Mouse (Mus musculus): ENCODE measurements at regions not wholly inside any gene's neighbourhood (a gene's known extent, or its start where the extent isn't known, plus 50 kb on each side); places are given as distances from the start of the nearest gene placed in this dataset.

DNA sequence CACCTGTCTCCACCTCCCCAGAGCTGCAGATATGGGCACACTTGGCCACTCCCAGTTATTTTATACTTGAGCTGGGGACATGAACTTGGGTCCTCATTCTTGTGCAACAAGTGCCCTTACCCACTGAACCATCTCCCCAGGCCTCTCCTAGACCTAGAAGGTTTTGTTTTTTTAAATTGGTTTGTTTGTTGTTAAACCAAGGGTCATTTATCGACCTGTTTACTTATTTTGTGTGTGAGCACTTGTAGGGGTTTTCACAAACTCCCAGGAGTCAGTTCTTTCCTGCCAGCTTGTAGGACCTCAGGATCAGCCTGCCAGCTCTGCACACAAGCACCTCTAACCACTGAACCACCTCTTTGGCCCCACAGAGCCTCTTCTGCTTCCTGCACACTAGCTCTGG lies 140.8 kb downstream of the Tfap2c start:
- TF ChIP-seq POLR2A (IDR thresholded peaks at IDR 0.05; ENCODE audit: insufficient read length, low read depth): no peak
- no peak for TF ChIP-seq E2F4 (IDR thresholded peaks at IDR 0.05; ENCODE audit: insufficient read depth)
- TF ChIP-seq POLR2AphosphoS2 (IDR thresholded peaks at IDR 0.05; ENCODE audit: insufficient read length, low read depth): no peak
- TF ChIP-seq TCF12 (IDR thresholded peaks at IDR 0.05; ENCODE audit: insufficient read depth, poor library complexity, severe bottlenecking): no peak
- TF ChIP-seq CEBPB (IDR thresholded peaks at IDR 0.05; ENCODE audit: insufficient read depth, poor library complexity, severe bottlenecking): no peak
- TF ChIP-seq REST (IDR thresholded peaks at IDR 0.05; ENCODE audit: insufficient read depth, insufficient read length): no peak
- TF ChIP-seq USF1 (IDR thresholded peaks at IDR 0.05; ENCODE audit: low read depth): no peak
- TF ChIP-seq MAX (IDR thresholded peaks at IDR 0.05; ENCODE audit: low read depth): no peak
- TF ChIP-seq MYOD1 (IDR thresholded peaks at IDR 0.05; ENCODE audit: control insufficient read depth in 1 of 3, insufficient read length in 2 of 3, low read depth in 2 of 3): no peak
- TF ChIP-seq SRF (IDR thresholded peaks at IDR 0.05; ENCODE audit: control insufficient read depth, insufficient read length, low read depth): no peak
